Mouse (Mus musculus) hindbrain, embryonic 14.5 days (tissue): ENCODE results near the gene Zfp593. TPM values are rescaled to one million over a fixed set of nuclear protein-coding genes. Genes with fewer than 3 reads are reported as not detected.

Source experiments
- ATAC-seq: fragments of 200-750 bp; cut with Nextera tagmentation; 2 replicates; pipeline ENCODE4 v1.8.0; 2017; ENCODE audit warnings: moderate number of reproducible peaks, mild to moderate bottlenecking, moderate TSS enrichment, moderate library complexity; ENCODE audit not compliant: low FRiP score
- DNase-seq: peaks from one replicate; pipeline ENCODE4 v3.0.0-alpha.2; 2015; ENCODE audit warnings: low spot score
- H3K27ac ChIP-seq: fragments of 300-500 bp; sonication (generic); 2 replicates; pipeline ENCODE4 v1.5.1; 2014; ENCODE audit warnings: mild to moderate bottlenecking, moderate library complexity
- H3K27me3 ChIP-seq: fragments of 300-500 bp; sonication (generic); 2 replicates; pipeline ENCODE4 v1.6.1; 2014; ENCODE audit warnings: mild to moderate bottlenecking, low read length, mixed read lengths; ENCODE audit not compliant: control insufficient read depth, insufficient read depth
- H3K36me3 ChIP-seq: fragments of 300-500 bp; sonication (generic); replicated peaks from 2 replicates; pipeline ENCODE4 v1.6.1; 2014; ENCODE audit not compliant: control insufficient read depth, insufficient read depth
- H3K4me1 ChIP-seq: fragments of 300-500 bp; sonication (generic); replicated peaks from 2 replicates; pipeline ENCODE4 v1.6.1; 2014; ENCODE audit warnings: antibody characterized with exemption, low read length, mixed read lengths; ENCODE audit not compliant: control insufficient read depth, insufficient read depth
- H3K4me2 ChIP-seq: fragments of 300-500 bp; sonication (generic); replicated peaks from 2 replicates; pipeline ENCODE4 v1.6.1; 2014; ENCODE audit warnings: mild to moderate bottlenecking, moderate library complexity
- H3K4me3 ChIP-seq: fragments of 300-500 bp; sonication (generic); replicated peaks from 2 replicates; pipeline ENCODE4 v1.5.1; 2014; ENCODE audit warnings: mild to moderate bottlenecking, low read length
- H3K9ac ChIP-seq: fragments of 300-500 bp; sonication (generic); 2 replicates; pipeline ENCODE4 v1.6.1; 2014
- H3K9me3 ChIP-seq: fragments of 300-500 bp; sonication (generic); 2 replicates; pipeline ENCODE4 v1.6.1; 2016; ENCODE audit warnings: low read length; ENCODE audit not compliant: control insufficient read depth
- WGBS: fragments of 180-500 bp; shearing (Covaris S2); extraction: QIAGEN DNeasy Blood & Tissue Kit; methylation state at CpG from one replicate; pipeline ENCODE4 v1.1.7; 2014; 5-methylcytosine and 5-hydroxymethylcytosine counted together
- polyA plus RNA-seq: library from polyadenylated mRNA; unstranded; fragments of >200 nt; fragmentation: Nextera tagmentation; extraction: Ambion mirVana; gene quantifications from 2 replicates; pipeline ENCODE4 v1.2.1, GENCODE M21; 2014

Gene Zfp593
- polyA plus RNA-seq, 1 experiment from 2014 or later, result 14.4 TPM

GRCm38 (mm10) chr4:134199371-134199770, 46.0 kb downstream of the Zfp593 start:
- no peaks in the 10 kb centered on the region for H3K9me3 ChIP-seq
- no peaks in the 10 kb centered on the region for H3K36me3 ChIP-seq
- no peak for ATAC-seq
- DNase-seq, result no peak
- H3K27me3 ChIP-seq, result no peaks in the 10 kb centered on the region
- 76% methylated on average over 2 of the region's 2 CpGs for WGBS
- H3K4me2 ChIP-seq, result no peak overlapping the region
- no peak overlapping the region for H3K27ac ChIP-seq
- H3K4me1 ChIP-seq, result no peaks in the 10 kb centered on the region
- no peak overlapping the region for H3K9ac ChIP-seq
- H3K4me3 ChIP-seq, result no peak overlapping the region

Other genes starting within 250 kb of the Zfp593 start
- 49.3 and 49.6 TPM in 2 replicates for gene Dhdds, start 244.7 kb downstream of the Zfp593 start, polyA plus RNA-seq
- 0.13 and 0.27 TPM in 2 replicates for gene Lin28a, start 226.8 kb downstream of the Zfp593 start, polyA plus RNA-seq
- gene Zfp683, start 191.8 kb downstream of the Zfp593 start, polyA plus RNA-seq, result not detected in 2 replicates
- gene Crybg2, start 184.8 kb downstream of the Zfp593 start, polyA plus RNA-seq, result 3.0 and 4.7 TPM in 2 replicates
- 1.7 and 2.4 TPM in 2 replicates for gene Cd52, start 150.5 kb downstream of the Zfp593 start, polyA plus RNA-seq
- gene Ubxn11, start 143.0 kb downstream of the Zfp593 start, polyA plus RNA-seq, result 17.5 and 22.2 TPM in 2 replicates
- gene Sh3bgrl3, start 116.8 kb downstream of the Zfp593 start, polyA plus RNA-seq, result 429 and 442 TPM in 2 replicates
- gene Cep85, start 58.5 kb downstream of the Zfp593 start, polyA plus RNA-seq, result 19.2 and 20.3 TPM in 2 replicates
- gene Gm7534, start 42.6 kb downstream of the Zfp593 start, polyA plus RNA-seq, result not detected in 2 replicates
- 0.13 TPM in 1 of 2 replicates, not detected in the other for gene Catsper4, start 18.2 kb downstream of the Zfp593 start, polyA plus RNA-seq
- gene Cnksr1, start 7.2 kb downstream of the Zfp593 start, polyA plus RNA-seq, result 0.13 and 0.31 TPM in 2 replicates
- gene E130218I03Rik, start 1.9 kb downstream of the Zfp593 start, polyA plus RNA-seq, result 0.32 TPM in 1 of 2 replicates, not detected in the other
- gene Gm30191, start 1.3 kb upstream of the Zfp593 start, polyA plus RNA-seq, result 0.35 and 0.87 TPM in 2 replicates
- gene Grrp1, start 8.5 kb upstream of the Zfp593 start, polyA plus RNA-seq, result 16.4 and 16.9 TPM in 2 replicates
- gene Pdik1l, start 42.3 kb upstream of the Zfp593 start, polyA plus RNA-seq, result 38.5 and 45.1 TPM in 2 replicates
- 0.23 TPM in 1 of 2 replicates, not detected in the other for gene Trim63, start 69.5 kb upstream of the Zfp593 start, polyA plus RNA-seq
- 0.13 and 0.14 TPM in 2 replicates for gene Slc30a2, start 97.6 kb upstream of the Zfp593 start, polyA plus RNA-seq
- gene Extl1, start 138.3 kb upstream of the Zfp593 start, polyA plus RNA-seq, result 0.30 and 0.58 TPM in 2 replicates
- gene Pafah2, start 150.7 kb upstream of the Zfp593 start, polyA plus RNA-seq, result 6.8 and 6.9 TPM in 2 replicates
- gene Stmn1, start 222.7 kb upstream of the Zfp593 start, polyA plus RNA-seq, result 5,273 and 5,278 TPM in 2 replicates